Mouse (Mus musculus) embryo, embryonic 10.5 days (tissue): ENCODE results near the gene Eef1akmt4.

Experiments
- DNase-seq: peaks from one replicate; pipeline ENCODE4 v3.0.0-alpha.2; 2015; ENCODE audit warnings: low spot score

Eef1akmt4 gene

GRCm38 (mm10) chr16:20611357-20612227 is at the start of gene Eef1akmt4, which contains the start of the genes Gm49333 and Alg3:
Gene Eef1akmt4 (plus strand): TSS chr16:20611593.
Gene Gm49333 (plus strand): TSS chr16:20611610.
Gene Alg3 (minus strand): TSS chr16:20611735.
- DNase-seq = peak; percentile 97

GRCm38 (mm10) chr16:20565075-20565474 is 46.3 kb upstream of the Eef1akmt4 start:
- DNase-seq = no peak

- peak; percentile 56 for DNase-seq
These were observed 21.9 kb upstream of the Eef1akmt4 start, which contains the start of gene Vwa5b2 for GRCm38 (mm10) chr16:20589366-20589938. Gene Vwa5b2 (plus strand): TSS chr16:20589471.

GRCm38 (mm10) chr16:20589939-20590679 is 21.3 kb upstream of the Eef1akmt4 start:
- peak; percentile 41 for DNase-seq

GRCm38 (mm10) chr16:20590680-20591038 is 20.7 kb upstream of the Eef1akmt4 start:
- no peak for DNase-seq

GRCm38 (mm10) chr16:20591076-20591705 is 20.2 kb upstream of the Eef1akmt4 start:
- peak; percentile 23 for DNase-seq

- DNase-seq = no peak
These were observed 16.2 kb upstream of the Eef1akmt4 start for GRCm38 (mm10) chr16:20595060-20595673.

GRCm38 (mm10) chr16:20595737-20596136 is 15.7 kb upstream of the Eef1akmt4 start:
- DNase-seq = no peak

- no peak for DNase-seq
These were observed 14.5 kb upstream of the Eef1akmt4 start for GRCm38 (mm10) chr16:20596687-20597441.

GRCm38 (mm10) chr16:20600511-20600910 is 10.9 kb upstream of the Eef1akmt4 start:
- no peak for DNase-seq

- DNase-seq = no peak
These were observed 6.7 kb upstream of the Eef1akmt4 start for GRCm38 (mm10) chr16:20604705-20605104.

GRCm38 (mm10) chr16:20610501-20611356 is 664 bp upstream of the Eef1akmt4 start:
- DNase-seq = peak; percentile 93

GRCm38 (mm10) chr16:20619541-20620398 is 8.4 kb downstream of the Eef1akmt4 start:
- DNase-seq = peak; percentile 72

GRCm38 (mm10) chr16:20620399-20620735 is 9.0 kb downstream of the Eef1akmt4 start:
- DNase-seq = peak; percentile 34

GRCm38 (mm10) chr16:20620751-20621190 is 9.4 kb downstream of the Eef1akmt4 start:
- DNase-seq = no peak

- peak; percentile 63 for DNase-seq
These were observed 10.0 kb downstream of the Eef1akmt4 start, which contains the start of gene Camk2n2 for GRCm38 (mm10) chr16:20621191-20621990. Gene Camk2n2 (minus strand): TSS chr16:20621287.

- DNase-seq = peak; percentile 78
These were observed 10.7 kb downstream of the Eef1akmt4 start for GRCm38 (mm10) chr16:20621991-20622685.
